Mouse (Mus musculus) midbrain, embryonic 10.5 days (tissue): ENCODE measurements at regions not wholly inside any gene's neighbourhood (a gene's known extent, or its start where the extent isn't known, plus 50 kb on each side); places are given as distances from the start of the nearest gene placed in this dataset.

Experiments used
- DNase-seq: peaks from one replicate; pipeline ENCODE4 v3.0.0-alpha.2; 2017; ENCODE audit warnings: low spot score
- H3K27ac ChIP-seq: fragments of 300-500 bp; sonication (generic); replicated peaks from 2 replicates; pipeline ENCODE4 v1.5.1; 2016; ENCODE audit warnings: mild to moderate bottlenecking
- H3K27me3 ChIP-seq: fragments of 300-500 bp; sonication (generic); 2 replicates; pipeline ENCODE4 v1.6.1; 2016; ENCODE audit warnings: low read depth, mild to moderate bottlenecking; ENCODE audit not compliant: poor library complexity, severe bottlenecking
- H3K36me3 ChIP-seq: fragments of 300-500 bp; sonication (generic); 2 replicates; pipeline ENCODE4 v1.6.1; 2016; ENCODE audit warnings: mild to moderate bottlenecking, moderate library complexity
- H3K4me1 ChIP-seq: fragments of 300-500 bp; sonication (generic); 2 replicates; pipeline ENCODE4 v1.6.1; 2016
- H3K4me3 ChIP-seq: fragments of 300-500 bp; sonication (generic); 2 replicates; pipeline ENCODE4 v1.5.1; 2016; ENCODE audit warnings: mild to moderate bottlenecking, moderate library complexity
- H3K9me3 ChIP-seq: fragments of 300-500 bp; sonication (generic); replicated peaks from 2 replicates; pipeline ENCODE4 v1.6.1; 2016; ENCODE audit warnings: mild to moderate bottlenecking
- WGBS: fragments of 180-500 bp; shearing (Covaris S2); methylation state at CpG from one replicate; pipeline ENCODE4 v1.1.7; 2016; 5-methylcytosine and 5-hydroxymethylcytosine counted together

GRCm38 (mm10) chr4:100705960-100706359, 70.5 kb upstream of the Cachd1 start:
- Histone ChIP-seq H3K4me3 (no peak overlapping the region), H3K27me3 (no peaks in the 10 kb centered on the region; the same call in 1 of the 2 replicates), H3K27ac (no peak overlapping the region), H3K9me3 (no peaks in the 10 kb centered on the region), H3K36me3 (no peaks in the 10 kb centered on the region), H3K4me1 (peaks cover 20% of the 10 kb centered on the region)
- DNase-seq: no peak
- WGBS: 39% methylated on average over 6 of the region's 6 CpGs

- 82% methylated on average over 6 of the region's 6 CpGs for WGBS
- no peak overlapping the region for H3K27ac ChIP-seq
Observed at GRCm38 (mm10) chr4:100707125-100707524, 69.3 kb upstream of the Cachd1 start.

GRCm38 (mm10) chr4:100708247-100708646, 68.2 kb upstream of the Cachd1 start:
- Histone ChIP-seq H3K27me3 (no peaks in the 10 kb centered on the region; the same call in 1 of the 2 replicates), H3K27ac (no peak overlapping the region), H3K4me1 (peaks cover 20% of the 10 kb centered on the region), H3K36me3 (no peaks in the 10 kb centered on the region), H3K4me3 (no peak overlapping the region), H3K9me3 (no peaks in the 10 kb centered on the region)
- no peak for DNase-seq
- WGBS: 95% methylated on average over 5 of the region's 5 CpGs

More at GRCm38 (mm10) chr4:100707125-100707524, 69.3 kb upstream of the Cachd1 start:
- Histone ChIP-seq H3K36me3 (no peaks in the 10 kb centered on the region), H3K4me1 (peaks cover 20% of the 10 kb centered on the region), H3K27me3 (no peaks in the 10 kb centered on the region; the same call in 1 of the 2 replicates), H3K9me3 (no peaks in the 10 kb centered on the region), H3K4me3 (no peak overlapping the region)
- DNase-seq: no peak

GRCm38 (mm10) chr4:100714240-100714639, 62.2 kb upstream of the Cachd1 start:
- Histone ChIP-seq H3K4me3 (no peak overlapping the region), H3K36me3 (no peaks in the 10 kb centered on the region), H3K27ac (no peak overlapping the region), H3K27me3 (no peaks in the 10 kb centered on the region), H3K9me3 (no peaks in the 10 kb centered on the region), H3K4me1 (no peaks in the 10 kb centered on the region)
- no peak for DNase-seq

GRCm38 (mm10) chr4:100717601-100718000, 58.9 kb upstream of the Cachd1 start:
- Histone ChIP-seq H3K9me3 (no peaks in the 10 kb centered on the region), H3K27me3 (no peaks in the 10 kb centered on the region), H3K4me1 (peaks cover 3% of the 10 kb centered on the region), H3K36me3 (no peaks in the 10 kb centered on the region), H3K4me3 (no peak overlapping the region), H3K27ac (no peak overlapping the region)
- WGBS: 96% methylated on average over 9 of the region's 9 CpGs
- no peak for DNase-seq

- peak; percentile 58 for DNase-seq
- H3K27me3 ChIP-seq: no peaks in the 10 kb centered on the region
- H3K27ac ChIP-seq: no peak overlapping the region
- H3K9me3 ChIP-seq: no peaks in the 10 kb centered on the region
- H3K36me3 ChIP-seq: no peaks in the 10 kb centered on the region
- H3K4me1 ChIP-seq: peaks cover 27% of the 10 kb centered on the region
- WGBS: 28% methylated on average over 9 of the region's 9 CpGs
- no peak overlapping the region for H3K4me3 ChIP-seq
Observed at GRCm38 (mm10) chr4:100722532-100722931, 53.9 kb upstream of the Cachd1 start.

- Histone ChIP-seq H3K9me3 (no peaks in the 10 kb centered on the region), H3K27me3 (no peaks in the 10 kb centered on the region), H3K4me1 (peaks cover 30% of the 10 kb centered on the region), H3K4me3 (no peak overlapping the region), H3K36me3 (no peaks in the 10 kb centered on the region), H3K27ac (no peak overlapping the region)
- 46% methylated on average over 5 of the region's 5 CpGs for WGBS
- no peak for DNase-seq
Observed at GRCm38 (mm10) chr4:100723053-100723452, 53.4 kb upstream of the Cachd1 start.

- Histone ChIP-seq H3K9me3 (no peaks in the 10 kb centered on the region), H3K27ac (peak overlapping the region; percentile 69), H3K27me3 (no peaks in the 10 kb centered on the region), H3K36me3 (no peaks in the 10 kb centered on the region), H3K4me3 (no peak overlapping the region), H3K4me1 (peaks cover 32% of the 10 kb centered on the region)
- WGBS: 86% methylated on average over 7 of the region's 7 CpGs
- DNase-seq: no peak
Observed at GRCm38 (mm10) chr4:100725811-100726210, 50.7 kb upstream of the Cachd1 start.

- 46% methylated on average over 6 of the region's 6 CpGs for WGBS
- Histone ChIP-seq H3K27me3 (no peaks in the 10 kb centered on the region), H3K4me1 (peaks cover 32% of the 10 kb centered on the region), H3K36me3 (no peaks in the 10 kb centered on the region), H3K27ac (peak overlapping the region; percentile 46; the same call in 1 of the 2 replicates), H3K9me3 (no peaks in the 10 kb centered on the region), H3K4me3 (no peak overlapping the region)
- no peak for DNase-seq
Observed at GRCm38 (mm10) chr4:100726496-100726895, 50.0 kb upstream of the Cachd1 start.
